Mouse (Mus musculus): ENCODE measurements around the gene Meioc. TPM values are rescaled to one million over a fixed set of nuclear protein-coding genes. Genes with fewer than 3 reads are reported as not detected.
A peak's percentile ranks its signal among the peaks of the same experiment; 100 is the strongest.

Meioc gene
- polyA plus RNA-seq, 1 experiment from 2014 or later: 0.19 TPM

DNA sequence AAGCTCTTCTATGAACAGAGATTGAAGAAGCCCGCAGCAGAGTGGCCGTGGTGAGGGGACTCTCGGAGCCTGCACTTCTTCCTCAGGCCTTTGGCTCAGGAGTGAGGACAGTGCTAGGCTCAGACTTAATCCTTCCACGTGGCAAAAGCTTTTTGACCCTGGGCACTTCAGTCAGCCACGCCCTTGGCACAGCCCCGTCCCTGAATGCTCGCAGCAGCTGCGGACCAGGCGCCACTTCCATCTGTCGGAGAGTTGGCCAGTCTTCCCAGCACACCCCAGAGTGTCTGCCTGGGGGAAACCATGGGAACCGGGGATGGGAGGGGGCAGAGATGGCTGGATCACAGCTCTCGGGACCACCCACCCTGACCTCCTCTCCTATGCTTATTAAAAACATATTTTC lies 26.6 kb upstream of the Meioc start:
- H3K4me3 ChIP-seq (replicated peaks): no peak overlapping the region
- no peak overlapping the region for H3K4me2 ChIP-seq
- H3K27ac ChIP-seq (replicated peaks): no peak overlapping the region
- WGBS: 47% methylated on average over 12 of the region's 12 CpGs
- H3K9ac ChIP-seq (replicated peaks): no peak overlapping the region
- peaks cover 16% of the 10 kb centered on the region; the same call in 1 of the 2 replicates for H3K4me1 ChIP-seq
- H3K9me3 ChIP-seq (replicated peaks): no peaks in the 10 kb centered on the region
- no peaks in the 10 kb centered on the region for H3K36me3 ChIP-seq
- no peak for ATAC-seq (ENCODE audit: low FRiP score)
- H3K27me3 ChIP-seq (replicated peaks): no peaks in the 10 kb centered on the region

GRCm38 (mm10) chr11:102643891-102644382 lies 19.6 kb upstream of the Meioc start:
- H3K27ac ChIP-seq (replicated peaks): no peak overlapping the region
- no peak overlapping the region for H3K9ac ChIP-seq (replicated peaks)
- H3K4me3 ChIP-seq (replicated peaks): no peak overlapping the region
- 73% methylated on average over 10 of the region's 10 CpGs for WGBS
- ATAC-seq (ENCODE audit: low FRiP score): no peak
- H3K4me2 ChIP-seq: no peak overlapping the region
- no peaks in the 10 kb centered on the region for H3K36me3 ChIP-seq
- H3K9me3 ChIP-seq (replicated peaks): no peaks in the 10 kb centered on the region
- 0 out of 2 replicates have a peak, but pooled peaks cover under 1% of the 10 kb centered on the region for H3K4me1 ChIP-seq
- H3K27me3 ChIP-seq (replicated peaks): no peaks in the 10 kb centered on the region

DNA sequence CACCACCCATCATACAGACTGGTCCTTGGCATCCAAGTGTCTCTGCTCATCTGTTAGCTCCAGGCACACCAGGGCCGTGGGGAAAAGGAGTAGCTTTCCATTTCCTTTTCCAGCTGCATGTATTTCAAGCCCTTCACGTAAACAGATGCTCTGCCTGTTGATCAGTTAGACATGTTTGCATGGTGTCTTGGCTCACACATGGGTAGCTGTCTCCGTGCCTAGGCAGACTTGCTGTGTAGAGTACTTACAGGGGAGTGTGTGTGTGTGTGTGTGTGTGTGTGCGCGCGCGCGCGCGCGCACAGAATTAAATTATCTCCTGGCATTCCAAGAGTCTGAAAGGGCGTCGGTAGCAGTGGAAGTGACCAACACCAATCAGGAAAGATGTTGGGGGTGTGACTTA lies 17.3 kb upstream of the Meioc start:
- no peak overlapping the region for H3K4me3 ChIP-seq (replicated peaks)
- H3K27me3 ChIP-seq (replicated peaks): no peaks in the 10 kb centered on the region
- 88% methylated on average over 13 of the region's 13 CpGs for WGBS
- ATAC-seq (ENCODE audit: low FRiP score): no peak
- no peaks in the 10 kb centered on the region for H3K4me1 ChIP-seq
- no peak overlapping the region for H3K4me2 ChIP-seq
- H3K36me3 ChIP-seq: no peaks in the 10 kb centered on the region
- H3K27ac ChIP-seq (replicated peaks): no peak overlapping the region
- no peak overlapping the region for H3K9ac ChIP-seq (replicated peaks)
- no peaks in the 10 kb centered on the region for H3K9me3 ChIP-seq (replicated peaks)

GRCm38 (mm10) chr11:102647885-102648284 lies 15.6 kb upstream of the Meioc start:
- Histone ChIP-seq H3K4me3 (replicated peaks) (no peak overlapping the region), H3K4me2 (no peak overlapping the region), H3K9me3 (replicated peaks) (no peaks in the 10 kb centered on the region), H3K36me3 (no peaks in the 10 kb centered on the region), H3K9ac (replicated peaks) (no peak overlapping the region), H3K27ac (replicated peaks) (no peak overlapping the region), H3K4me1 (no peaks in the 10 kb centered on the region), H3K27me3 (replicated peaks) (no peaks in the 10 kb centered on the region)
- WGBS: 77% methylated on average over 12 of the region's 12 CpGs
- ATAC-seq (ENCODE audit: low FRiP score): no peak

GRCm38 (mm10) chr11:102651381-102651780 lies 12.1 kb upstream of the Meioc start:
- ATAC-seq (ENCODE audit: low FRiP score): no peak
- no peaks in the 10 kb centered on the region for H3K27me3 ChIP-seq (replicated peaks)
- no peaks in the 10 kb centered on the region for H3K9me3 ChIP-seq (replicated peaks)
- H3K4me1 ChIP-seq: no peaks in the 10 kb centered on the region
- H3K9ac ChIP-seq (replicated peaks): no peak overlapping the region
- no peaks in the 10 kb centered on the region for H3K36me3 ChIP-seq
- H3K27ac ChIP-seq (replicated peaks): no peak overlapping the region
- WGBS: 5% methylated on average over 9 of the region's 9 CpGs
- no peak overlapping the region for H3K4me3 ChIP-seq (replicated peaks)
- H3K4me2 ChIP-seq: no peak overlapping the region

- no peaks in the 10 kb centered on the region for H3K27me3 ChIP-seq (replicated peaks)
- no peak for ATAC-seq (ENCODE audit: low FRiP score)
- 76% methylated on average over 3 of the region's 3 CpGs for WGBS
- H3K4me3 ChIP-seq (replicated peaks): no peak overlapping the region
- no peaks in the 10 kb centered on the region for H3K36me3 ChIP-seq
- H3K9me3 ChIP-seq (replicated peaks): no peaks in the 10 kb centered on the region
- H3K4me2 ChIP-seq: no peak overlapping the region
- H3K27ac ChIP-seq (replicated peaks): no peak overlapping the region
- no peaks in the 10 kb centered on the region for H3K4me1 ChIP-seq
- H3K9ac ChIP-seq (replicated peaks): no peak overlapping the region
These were observed 10.7 kb upstream of the Meioc start for GRCm38 (mm10) chr11:102652844-102653243.

- H3K4me1 ChIP-seq: no peaks in the 10 kb centered on the region
- H3K36me3 ChIP-seq: no peaks in the 10 kb centered on the region
- H3K27me3 ChIP-seq (replicated peaks): no peaks in the 10 kb centered on the region
- H3K9ac ChIP-seq (replicated peaks): no peak overlapping the region
- H3K9me3 ChIP-seq (replicated peaks): no peaks in the 10 kb centered on the region
- H3K4me2 ChIP-seq: no peak overlapping the region
- whole genome bisulfite sequencing: 72% methylated on average over 8 of the region's 8 CpGs
- no peak overlapping the region for H3K27ac ChIP-seq (replicated peaks)
- H3K4me3 ChIP-seq (replicated peaks): no peak overlapping the region
- ATAC-seq (ENCODE audit: low FRiP score): no peak
These were observed 7.6 kb upstream of the Meioc start for GRCm38 (mm10) chr11:102655888-102656287.

DNA sequence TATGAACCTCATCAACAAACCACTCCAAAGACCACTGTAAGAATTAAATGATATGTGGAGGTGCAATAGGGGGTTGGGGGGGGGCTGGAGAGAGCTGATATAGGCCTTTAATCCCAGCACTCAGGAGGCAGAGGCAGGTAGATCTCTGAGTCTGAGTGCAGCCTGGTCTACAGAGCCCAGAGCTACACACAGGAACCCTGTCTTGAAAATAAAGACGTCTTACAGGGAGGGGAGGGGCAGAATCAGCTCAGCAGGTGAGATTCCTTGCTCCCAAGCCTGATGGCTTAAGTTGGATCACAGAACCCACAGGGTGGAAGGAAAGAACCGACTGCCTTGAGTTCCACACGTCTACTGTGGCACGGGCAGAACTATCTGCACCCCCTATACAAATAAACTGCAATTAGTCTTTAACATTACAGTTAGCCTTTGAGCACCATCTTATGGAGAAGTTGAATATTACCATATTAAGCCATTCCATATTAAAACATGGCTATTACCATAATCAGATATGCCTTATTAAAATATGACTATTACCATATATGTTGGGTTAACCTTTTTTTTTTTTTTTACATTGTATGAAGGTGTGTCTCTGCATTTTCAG lies 7.1 kb upstream of the Meioc start:
- no peaks in the 10 kb centered on the region for H3K4me1 ChIP-seq
- H3K4me2 ChIP-seq: no peak overlapping the region
- H3K36me3 ChIP-seq: no peaks in the 10 kb centered on the region
- ATAC-seq (ENCODE audit: low FRiP score): no peak
- no peak overlapping the region for H3K9ac ChIP-seq (replicated peaks)
- WGBS: 15% methylated on average over 4 of the region's 4 CpGs
- H3K9me3 ChIP-seq (replicated peaks): no peaks in the 10 kb centered on the region
- no peaks in the 10 kb centered on the region for H3K27me3 ChIP-seq (replicated peaks)
- no peak overlapping the region for H3K4me3 ChIP-seq (replicated peaks)
- no peak overlapping the region for H3K27ac ChIP-seq (replicated peaks)

GRCm38 (mm10) chr11:102656931-102657330 lies 6.6 kb upstream of the Meioc start:
- no peak overlapping the region for H3K9ac ChIP-seq (replicated peaks)
- 76% methylated on average over 6 of the region's 6 CpGs for WGBS

GRCm38 (mm10) chr11:102665151-102665550 lies 1.6 kb downstream of the Meioc start:
- Histone ChIP-seq H3K9me3 (replicated peaks) (no peaks in the 10 kb centered on the region), H3K4me1 (no peaks in the 10 kb centered on the region), H3K4me3 (replicated peaks) (peak overlapping the region; percentile 8), H3K36me3 (no peaks in the 10 kb centered on the region), H3K9ac (replicated peaks) (no peak overlapping the region), H3K4me2 (peak overlapping the region; percentile 37), H3K27me3 (replicated peaks) (peaks cover 20% of the 10 kb centered on the region), H3K27ac (replicated peaks) (no peak overlapping the region)
- ATAC-seq (ENCODE audit: low FRiP score): no peak
- 58% methylated on average over 33 of the region's 33 CpGs for WGBS

More at GRCm38 (mm10) chr11:102656931-102657330, 6.6 kb upstream of the Meioc start:
- Histone ChIP-seq H3K36me3 (no peaks in the 10 kb centered on the region), H3K4me3 (replicated peaks) (no peak overlapping the region), H3K4me2 (no peak overlapping the region), H3K27me3 (replicated peaks) (no peaks in the 10 kb centered on the region), H3K9me3 (replicated peaks) (no peaks in the 10 kb centered on the region), H3K4me1 (no peaks in the 10 kb centered on the region), H3K27ac (replicated peaks) (no peak overlapping the region)
- ATAC-seq (ENCODE audit: low FRiP score): no peak

DNA sequence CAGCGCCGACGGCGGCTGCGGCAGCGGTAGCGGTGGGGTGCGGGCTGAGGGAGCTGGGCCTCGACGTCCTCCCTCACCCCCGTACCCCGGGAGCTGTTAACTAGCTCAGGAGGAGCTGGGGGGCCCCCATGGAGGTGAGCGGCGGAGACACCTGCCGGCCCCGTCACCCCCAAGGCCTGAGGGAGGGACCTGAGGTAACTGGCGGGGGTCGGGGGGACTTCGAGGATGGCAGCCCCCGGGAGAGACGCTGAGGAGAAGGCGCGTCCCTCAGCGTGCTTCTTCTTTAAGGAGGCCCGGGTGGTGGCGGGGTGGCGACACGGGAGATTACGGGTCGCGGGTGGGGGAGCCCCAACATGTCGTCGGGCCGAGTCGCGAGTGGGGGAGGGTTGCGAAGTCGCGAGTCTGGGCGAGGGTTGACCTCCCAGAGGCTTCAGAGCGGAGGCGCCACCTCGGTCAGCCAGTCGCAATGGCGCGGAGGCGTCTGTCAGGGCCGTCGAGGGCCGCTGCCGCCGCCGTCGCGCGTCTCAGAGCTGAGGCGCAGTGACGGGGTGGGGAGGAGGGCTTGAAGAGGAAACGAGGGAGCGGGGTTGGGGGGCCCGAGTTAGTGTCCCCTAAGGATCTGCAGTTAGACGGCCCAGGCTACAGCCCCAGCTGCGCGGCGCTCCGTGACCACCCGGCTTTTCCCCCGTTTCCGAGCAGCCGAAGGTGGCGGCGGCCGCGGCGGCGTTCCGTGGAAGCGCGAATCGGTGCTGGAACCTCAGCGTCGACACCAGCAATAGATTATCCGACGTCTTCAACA lies 2.3 kb downstream of the Meioc start:
- H3K27me3 ChIP-seq (replicated peaks): peaks cover 20% of the 10 kb centered on the region
- no peaks in the 10 kb centered on the region for H3K9me3 ChIP-seq (replicated peaks)
- no peak for ATAC-seq (ENCODE audit: low FRiP score)
- H3K36me3 ChIP-seq: no peaks in the 10 kb centered on the region
- no peak overlapping the region for H3K9ac ChIP-seq (replicated peaks)
- peak overlapping the region; percentile 8 for H3K4me3 ChIP-seq (replicated peaks)
- 48% methylated on average over 78 of the region's 84 CpGs for WGBS
- H3K4me2 ChIP-seq: peak overlapping the region; percentile 37
- no peaks in the 10 kb centered on the region for H3K4me1 ChIP-seq
- H3K27ac ChIP-seq (replicated peaks): no peak overlapping the region

DNA sequence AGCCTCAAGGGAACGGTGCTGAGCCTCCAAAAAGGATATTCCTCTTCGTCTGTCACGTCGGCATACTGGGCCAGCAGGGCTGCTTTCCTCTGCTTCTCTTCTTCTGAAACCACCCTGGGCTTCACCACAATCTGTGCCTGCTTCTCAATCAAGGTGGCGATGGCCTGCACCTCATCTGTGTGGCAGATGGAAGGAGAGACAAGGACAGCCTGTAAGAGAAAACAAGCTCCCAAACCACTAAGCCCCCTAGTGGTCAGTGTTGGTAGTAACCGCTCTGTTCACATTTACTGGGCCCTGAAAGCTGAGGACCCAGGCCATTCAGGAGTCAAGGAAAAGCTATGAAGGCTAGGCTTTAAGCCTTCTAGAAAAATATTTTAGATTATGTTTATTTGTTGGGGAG lies 26.6 kb downstream of the Meioc start:
- no peaks in the 10 kb centered on the region for H3K9me3 ChIP-seq (replicated peaks)
- no peak overlapping the region for H3K27ac ChIP-seq (replicated peaks)
- no peaks in the 10 kb centered on the region for H3K4me1 ChIP-seq
- peaks cover 19% of the 10 kb centered on the region for H3K36me3 ChIP-seq
- no peaks in the 10 kb centered on the region for H3K27me3 ChIP-seq (replicated peaks)
- H3K4me2 ChIP-seq: no peak overlapping the region
- no peak overlapping the region for H3K4me3 ChIP-seq (replicated peaks)
- H3K9ac ChIP-seq (replicated peaks): no peak overlapping the region
- WGBS: 60% methylated on average over 6 of the region's 6 CpGs
- no peak for ATAC-seq (ENCODE audit: low FRiP score)

Measured in neural tube, embryonic 15.5 days (tissue).